Mouse (Mus musculus): Measurements from ENCODE around the gene Cdyl2. TPM values are rescaled to one million over a fixed set of nuclear protein-coding genes. Genes with fewer than 3 reads are reported as not detected.

Cdyl2 gene
- polyA plus RNA-seq, 1 experiment = 4.6 TPM

GRCm38 (mm10) chr8:116628975-116629374, 103.8 kb downstream of the Cdyl2 start:
- DNase-seq (ENCODE audit: low read depth in 1 of 2, low spot score in 2 of 2) = no peak
- Histone ChIP-seq H3K27ac (ENCODE audit: insufficient read depth, low read length) (peak overlapping the region; percentile 47; the same call in 1 of the 2 replicates), H3K4me3 (ENCODE audit: extremely low read depth, insufficient read depth, insufficient read length) (no peak overlapping the region), H3K4me1 (ENCODE audit: control insufficient read depth, insufficient read depth, insufficient read length) (peaks cover 40% of the 10 kb centered on the region), H3K36me3 (ENCODE audit: control insufficient read depth, insufficient read depth, low read length) (peaks cover under 1% of the 10 kb centered on the region), H3K27me3 (ENCODE audit: control insufficient read depth, insufficient read depth, low read length) (no peaks in the 10 kb centered on the region)
- TF ChIP-seq POLR2A (IDR thresholded peaks at IDR 0.05; ENCODE audit: low read depth, low read length) (no peak), CTCF (IDR thresholded peaks at IDR 0.05; ENCODE audit: extremely low read depth, insufficient read depth, insufficient read length, insufficient replicate concordance) (no peak)
- WGBS = 45% methylated on average over 7 of the region's 7 CpGs

- H3K36me3 ChIP-seq (ENCODE audit: control insufficient read depth, insufficient read depth, low read length) = peaks cover 7% of the 10 kb centered on the region
- peaks cover 34% of the 10 kb centered on the region for H3K4me1 ChIP-seq (ENCODE audit: control insufficient read depth, insufficient read depth, insufficient read length)
- no peak for DNase-seq (ENCODE audit: low read depth in 1 of 2, low spot score in 2 of 2)
- no peak for TF ChIP-seq CTCF (IDR thresholded peaks at IDR 0.05; ENCODE audit: extremely low read depth, insufficient read depth, insufficient read length, insufficient replicate concordance)
- TF ChIP-seq POLR2A (IDR thresholded peaks at IDR 0.05; ENCODE audit: low read depth, low read length) = no peak
- WGBS = 46% methylated on average over 2 of the region's 2 CpGs
- no peak overlapping the region for H3K4me3 ChIP-seq (ENCODE audit: extremely low read depth, insufficient read depth, insufficient read length)
- H3K27me3 ChIP-seq (ENCODE audit: control insufficient read depth, insufficient read depth, low read length) = no peaks in the 10 kb centered on the region
- peak overlapping the region; percentile 72 for H3K27ac ChIP-seq (ENCODE audit: insufficient read depth, low read length)
Observed at GRCm38 (mm10) chr8:116627854-116628479, 104.8 kb downstream of the Cdyl2 start.

GRCm38 (mm10) chr8:116623591-116623990, 109.2 kb downstream of the Cdyl2 start:
- 91% methylated on average over 11 of the region's 11 CpGs for WGBS
- no peak overlapping the region for H3K27ac ChIP-seq (ENCODE audit: insufficient read depth, low read length)
- DNase-seq (ENCODE audit: low read depth in 1 of 2, low spot score in 2 of 2) = no peak
- TF ChIP-seq POLR2A (IDR thresholded peaks at IDR 0.05; ENCODE audit: low read depth, low read length) (no peak), CTCF (IDR thresholded peaks at IDR 0.05; ENCODE audit: extremely low read depth, insufficient read depth, insufficient read length, insufficient replicate concordance) (no peak)
- H3K4me1 ChIP-seq (ENCODE audit: control insufficient read depth, insufficient read depth, insufficient read length) = peaks cover 10% of the 10 kb centered on the region
- H3K27me3 ChIP-seq (ENCODE audit: control insufficient read depth, insufficient read depth, low read length) = no peaks in the 10 kb centered on the region
- no peak overlapping the region for H3K4me3 ChIP-seq (ENCODE audit: extremely low read depth, insufficient read depth, insufficient read length)
- peaks cover 8% of the 10 kb centered on the region for H3K36me3 ChIP-seq (ENCODE audit: control insufficient read depth, insufficient read depth, low read length)

GRCm38 (mm10) chr8:116622326-116622725, 110.5 kb downstream of the Cdyl2 start:
- no peaks in the 10 kb centered on the region for H3K27me3 ChIP-seq (ENCODE audit: control insufficient read depth, insufficient read depth, low read length)
- no peaks in the 10 kb centered on the region; the same call in none of the 2 replicates for H3K4me1 ChIP-seq (ENCODE audit: control insufficient read depth, insufficient read depth, insufficient read length)
- peaks cover 8% of the 10 kb centered on the region for H3K36me3 ChIP-seq (ENCODE audit: control insufficient read depth, insufficient read depth, low read length)
- WGBS = 83% methylated on average over 9 of the region's 9 CpGs
- H3K27ac ChIP-seq (ENCODE audit: insufficient read depth, low read length) = no peak overlapping the region
- no peak for TF ChIP-seq CTCF (IDR thresholded peaks at IDR 0.05; ENCODE audit: extremely low read depth, insufficient read depth, insufficient read length, insufficient replicate concordance)
- no peak for TF ChIP-seq POLR2A (IDR thresholded peaks at IDR 0.05; ENCODE audit: low read depth, low read length)
- no peak for DNase-seq (ENCODE audit: low read depth in 1 of 2, low spot score in 2 of 2)
- no peak overlapping the region for H3K4me3 ChIP-seq (ENCODE audit: extremely low read depth, insufficient read depth, insufficient read length)

- TF ChIP-seq CTCF (IDR thresholded peaks at IDR 0.05; ENCODE audit: extremely low read depth, insufficient read depth, insufficient read length, insufficient replicate concordance) (no peak), POLR2A (IDR thresholded peaks at IDR 0.05; ENCODE audit: low read depth, low read length) (no peak)
- no peak overlapping the region for H3K27ac ChIP-seq (ENCODE audit: insufficient read depth, low read length)
- no peak for DNase-seq (ENCODE audit: low read depth in 1 of 2, low spot score in 2 of 2)
- H3K36me3 ChIP-seq (ENCODE audit: control insufficient read depth, insufficient read depth, low read length) = peaks cover 8% of the 10 kb centered on the region
- H3K4me1 ChIP-seq (ENCODE audit: control insufficient read depth, insufficient read depth, insufficient read length) = no peaks in the 10 kb centered on the region
- H3K27me3 ChIP-seq (ENCODE audit: control insufficient read depth, insufficient read depth, low read length) = no peaks in the 10 kb centered on the region
- no peak overlapping the region for H3K4me3 ChIP-seq (ENCODE audit: extremely low read depth, insufficient read depth, insufficient read length)
- 90% methylated on average over 21 of the region's 21 CpGs for WGBS
Observed at GRCm38 (mm10) chr8:116621158-116621961, 111.4 kb downstream of the Cdyl2 start.

- DNase-seq (ENCODE audit: low read depth in 1 of 2, low spot score in 2 of 2) = no peak
- TF ChIP-seq POLR2A (IDR thresholded peaks at IDR 0.05; ENCODE audit: low read depth, low read length) (no peak), CTCF (IDR thresholded peaks at IDR 0.05; ENCODE audit: extremely low read depth, insufficient read depth, insufficient read length, insufficient replicate concordance) (no peak)
- WGBS = 86% methylated on average over 19 of the region's 19 CpGs
- H3K4me1 ChIP-seq (ENCODE audit: control insufficient read depth, insufficient read depth, insufficient read length) = no peaks in the 10 kb centered on the region
- no peak overlapping the region for H3K4me3 ChIP-seq (ENCODE audit: extremely low read depth, insufficient read depth, insufficient read length)
- peaks cover 8% of the 10 kb centered on the region for H3K36me3 ChIP-seq (ENCODE audit: control insufficient read depth, insufficient read depth, low read length)
- H3K27ac ChIP-seq (ENCODE audit: insufficient read depth, low read length) = no peak overlapping the region
- H3K27me3 ChIP-seq (ENCODE audit: control insufficient read depth, insufficient read depth, low read length) = no peaks in the 10 kb centered on the region
Observed at GRCm38 (mm10) chr8:116619686-116620320, 113.0 kb downstream of the Cdyl2 start.
